Mouse (Mus musculus): ENCODE results near the gene Xlr4a. TPM values are rescaled to one million over a fixed set of nuclear protein-coding genes. Genes with fewer than 3 reads are reported as not detected.

Gene Xlr4a
- polyA plus RNA-seq, 1 experiment = 7.7 TPM

GRCm38 (mm10) chrX:73037003-73037402 is 45.3 kb downstream of the Xlr4a start, which contains the start of gene Pnma5:
Gene Pnma5, minus strand, starts transcription at chrX:73037103.
- Histone ChIP-seq H3K4me3 (ENCODE audit: control insufficient read depth, insufficient read depth, low read length) (no peak within 1 kb of the TSS), H3K27ac (ENCODE audit: control insufficient read depth, insufficient read depth, low read length) (no peak within 1 kb of the TSS), H3K36me3 (ENCODE audit: control insufficient read depth, insufficient read depth, low read length) (no peaks in the 10 kb centered on the region), H3K27me3 (ENCODE audit: control insufficient read depth, insufficient read depth, low read length) (no peaks in the 10 kb centered on the region), H3K4me1 (replicated peaks; ENCODE audit: control insufficient read depth, insufficient read depth, low read length) (no peaks in the 10 kb centered on the region)
- DNase-seq = no peak
- 86% methylated on average over 1 of the region's 1 CpGs for WGBS
- TF ChIP-seq CTCF (IDR thresholded peaks at IDR 0.05; ENCODE audit: borderline replicate concordance, control insufficient read depth, extremely low read depth, insufficient read depth, low read length, poor library complexity) (no peak), POLR2A (IDR thresholded peaks at IDR 0.05; ENCODE audit: control insufficient read depth, extremely low read depth, insufficient read depth, low read length, poor library complexity) (no peak)

Other genes with a start within 250 kb of the Xlr4a start
- 5.9 and 9.7 TPM in 2 replicates for gene Cetn2, start 164.1 kb downstream of the Xlr4a start, polyA plus RNA-seq (2012; rRNA removed)
- gene Nsdhl, start 163.9 kb downstream of the Xlr4a start, polyA plus RNA-seq (2012; rRNA removed) = 8.9 and 9.0 TPM in 2 replicates
- gene Zfp185, start 95.1 kb downstream of the Xlr4a start, polyA plus RNA-seq (2012; rRNA removed) = 1.0 and 1.3 TPM in 2 replicates
- gene Pnma5, start 45.4 kb downstream of the Xlr4a start, polyA plus RNA-seq (2012; rRNA removed) = not detected in 2 replicates
- not detected in 2 replicates for gene Pnma3, start 17.7 kb downstream of the Xlr4a start, polyA plus RNA-seq (2012; rRNA removed)
- 0.97 TPM in 1 of 2 replicates, not detected in the other for gene Xlr3a, start 14.6 kb upstream of the Xlr4a start, polyA plus RNA-seq (2012; rRNA removed)
- gene Gm14685, start 34.6 kb upstream of the Xlr4a start, polyA plus RNA-seq (2012; rRNA removed) = 0.11 and 0.17 TPM in 2 replicates
- gene Xlr5b, start 66.3 kb upstream of the Xlr4a start, polyA plus RNA-seq (2012; rRNA removed) = not detected in 2 replicates
- not detected in 2 replicates for gene DXBay18, start 67.0 kb upstream of the Xlr4a start, polyA plus RNA-seq (2012; rRNA removed)
- gene Spin2d, start 94.5 kb upstream of the Xlr4a start, polyA plus RNA-seq (2012; rRNA removed) = not detected in 2 replicates
- gene Xlr3b, start 109.7 kb upstream of the Xlr4a start, polyA plus RNA-seq (2012; rRNA removed) = 0.56 and 2.8 TPM in 2 replicates
- 8.5 and 13.3 TPM in 2 replicates for gene Xlr4b, start 131.9 kb upstream of the Xlr4a start, polyA plus RNA-seq (2012; rRNA removed)
- 21.8 and 26.5 TPM in 2 replicates for gene F8a, start 145.8 kb upstream of the Xlr4a start, polyA plus RNA-seq (2012; rRNA removed)
- 4.1 and 6.8 TPM in 2 replicates for gene Xlr4c, start 160.7 kb upstream of the Xlr4a start, polyA plus RNA-seq (2012; rRNA removed)
- gene Xlr3c, start 182.9 kb upstream of the Xlr4a start, polyA plus RNA-seq (2012; rRNA removed) = not detected in 2 replicates
- 0.05 TPM in 1 of 2 replicates, not detected in the other for gene Xlr5a, start 210.5 kb upstream of the Xlr4a start, polyA plus RNA-seq (2012; rRNA removed)
- 0.11 TPM in 1 of 2 replicates, not detected in the other for gene Xlr5c, start 210.5 kb upstream of the Xlr4a start, polyA plus RNA-seq (2012; rRNA removed)

All from thymus, adult 2 months (tissue).